Mouse (Mus musculus): ENCODE measurements around the gene Schip1. TPM values are rescaled to one million over a fixed set of nuclear protein-coding genes. Genes with fewer than 3 reads are reported as not detected.
A peak's percentile ranks its signal among the peaks of the same experiment; 100 is the strongest.

The Schip1 gene
- polyA plus RNA-seq (2016; fragmentation: Nextera tagmentation; extraction: Ambion mirVana) = 49.3 and 86.4 TPM in 2 replicates

DNA sequence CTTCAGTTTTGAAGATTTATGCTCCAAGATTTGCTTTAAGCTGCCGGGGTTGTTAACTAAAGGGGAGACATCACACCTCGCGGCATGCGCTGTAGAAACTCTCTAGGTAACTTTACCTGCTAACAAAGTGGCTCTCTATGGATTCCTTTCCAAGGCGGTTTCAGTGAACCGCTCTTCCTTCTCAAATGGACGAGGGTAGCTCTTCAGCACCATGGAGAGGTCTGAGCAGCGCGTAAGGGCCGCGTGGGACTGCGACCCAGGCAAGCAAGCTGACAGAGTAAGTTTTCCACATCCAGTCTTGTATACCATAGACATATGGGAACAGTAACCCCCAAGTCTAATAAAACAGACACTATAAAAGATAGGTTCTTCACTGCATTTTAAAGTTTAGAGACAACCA is at the start of gene Schip1:
Gene Schip1, plus strand, starts transcription at position 72 of the 400 bp plus-strand sequence.
- Histone ChIP-seq H3K9me3 (no peaks in the 10 kb centered on the region), H3K4me1 (replicated peaks) (no peaks in the 10 kb centered on the region), H3K27me3 (ENCODE audit: insufficient read depth, poor library complexity, severe bottlenecking) (no peaks in the 10 kb centered on the region), H3K4me3 (no peak within 1 kb of the TSS), H3K27ac (no peak within 1 kb of the TSS), H3K36me3 (no peaks in the 10 kb centered on the region)
- WGBS = 39% methylated on average over 12 of the region's 12 CpGs
- DNase-seq (ENCODE audit: low spot score) = peak; percentile 44

- 55% methylated on average over 1 of the region's 1 CpGs for WGBS
- no peak for DNase-seq (ENCODE audit: low spot score)
- H3K27ac ChIP-seq = no peak overlapping the region
- no peaks in the 10 kb centered on the region for H3K4me1 ChIP-seq (replicated peaks)
- no peaks in the 10 kb centered on the region for H3K27me3 ChIP-seq (ENCODE audit: insufficient read depth, poor library complexity, severe bottlenecking)
- no peak overlapping the region for H3K4me3 ChIP-seq
- no peaks in the 10 kb centered on the region for H3K36me3 ChIP-seq
- H3K9me3 ChIP-seq = no peaks in the 10 kb centered on the region
Observed at GRCm38 (mm10) chr3:68015786-68016185, 48.8 kb upstream of the Schip1 start.

- H3K9me3 ChIP-seq = no peaks in the 10 kb centered on the region
- H3K27ac ChIP-seq = no peak overlapping the region
- WGBS = 50% methylated on average over 4 of the region's 4 CpGs
- H3K4me3 ChIP-seq = no peak overlapping the region
- no peaks in the 10 kb centered on the region for H3K36me3 ChIP-seq
- H3K4me1 ChIP-seq (replicated peaks) = no peaks in the 10 kb centered on the region
- no peak for DNase-seq (ENCODE audit: low spot score)
- H3K27me3 ChIP-seq (ENCODE audit: insufficient read depth, poor library complexity, severe bottlenecking) = no peaks in the 10 kb centered on the region
Observed at GRCm38 (mm10) chr3:68019401-68019800, 45.2 kb upstream of the Schip1 start.

DNA sequence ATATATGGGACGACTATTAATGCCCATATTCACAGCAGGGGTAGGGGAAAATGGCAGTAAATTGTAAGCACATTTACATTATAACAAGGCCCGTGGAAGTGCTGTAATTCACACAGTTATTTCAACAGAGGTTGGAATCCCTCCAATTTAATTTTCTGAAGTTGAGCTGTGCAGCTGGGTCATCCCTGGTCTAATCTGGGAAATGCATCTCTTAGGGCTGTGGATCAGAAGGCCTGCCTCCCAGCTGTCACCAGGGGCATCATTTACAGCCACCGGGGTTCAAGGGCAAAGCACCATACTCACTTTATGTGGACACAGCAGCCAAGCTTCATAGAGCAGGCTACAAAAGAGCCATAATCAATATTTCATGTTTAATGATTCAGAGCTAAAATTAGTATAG is 28.5 kb upstream of the Schip1 start:
- Histone ChIP-seq H3K4me1 (replicated peaks) (no peaks in the 10 kb centered on the region), H3K4me3 (no peak overlapping the region), H3K27ac (no peak overlapping the region), H3K36me3 (no peaks in the 10 kb centered on the region), H3K9me3 (no peaks in the 10 kb centered on the region), H3K27me3 (ENCODE audit: insufficient read depth, poor library complexity, severe bottlenecking) (no peaks in the 10 kb centered on the region)
- no peak for DNase-seq (ENCODE audit: low spot score)
- WGBS = 64% methylated on average over 3 of the region's 3 CpGs

DNA sequence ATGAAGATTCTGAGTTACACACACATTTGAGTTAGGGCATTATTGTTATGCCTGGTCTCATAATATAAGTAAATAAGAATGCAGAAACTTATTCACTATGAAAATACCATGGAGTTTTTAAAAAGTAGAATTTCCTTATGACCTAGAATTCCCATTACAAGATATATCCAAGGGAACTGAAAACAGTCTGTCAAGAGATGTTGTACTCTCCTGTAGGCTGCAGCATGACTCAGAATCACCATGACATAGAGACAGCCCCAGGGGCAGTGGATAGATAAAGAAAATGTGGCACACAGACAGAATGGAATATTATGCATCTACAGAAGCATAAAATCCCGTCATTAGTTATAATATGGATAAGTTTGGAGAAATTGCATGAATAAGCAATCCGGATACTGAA is 21.7 kb upstream of the Schip1 start:
- no peaks in the 10 kb centered on the region for H3K27me3 ChIP-seq (ENCODE audit: insufficient read depth, poor library complexity, severe bottlenecking)
- no peaks in the 10 kb centered on the region for H3K9me3 ChIP-seq
- H3K4me3 ChIP-seq = no peak overlapping the region
- no peak overlapping the region for H3K27ac ChIP-seq
- DNase-seq (ENCODE audit: low spot score) = no peak
- no peaks in the 10 kb centered on the region for H3K4me1 ChIP-seq (replicated peaks)
- 93% methylated on average over 2 of the region's 2 CpGs for WGBS
- H3K36me3 ChIP-seq = no peaks in the 10 kb centered on the region

DNA sequence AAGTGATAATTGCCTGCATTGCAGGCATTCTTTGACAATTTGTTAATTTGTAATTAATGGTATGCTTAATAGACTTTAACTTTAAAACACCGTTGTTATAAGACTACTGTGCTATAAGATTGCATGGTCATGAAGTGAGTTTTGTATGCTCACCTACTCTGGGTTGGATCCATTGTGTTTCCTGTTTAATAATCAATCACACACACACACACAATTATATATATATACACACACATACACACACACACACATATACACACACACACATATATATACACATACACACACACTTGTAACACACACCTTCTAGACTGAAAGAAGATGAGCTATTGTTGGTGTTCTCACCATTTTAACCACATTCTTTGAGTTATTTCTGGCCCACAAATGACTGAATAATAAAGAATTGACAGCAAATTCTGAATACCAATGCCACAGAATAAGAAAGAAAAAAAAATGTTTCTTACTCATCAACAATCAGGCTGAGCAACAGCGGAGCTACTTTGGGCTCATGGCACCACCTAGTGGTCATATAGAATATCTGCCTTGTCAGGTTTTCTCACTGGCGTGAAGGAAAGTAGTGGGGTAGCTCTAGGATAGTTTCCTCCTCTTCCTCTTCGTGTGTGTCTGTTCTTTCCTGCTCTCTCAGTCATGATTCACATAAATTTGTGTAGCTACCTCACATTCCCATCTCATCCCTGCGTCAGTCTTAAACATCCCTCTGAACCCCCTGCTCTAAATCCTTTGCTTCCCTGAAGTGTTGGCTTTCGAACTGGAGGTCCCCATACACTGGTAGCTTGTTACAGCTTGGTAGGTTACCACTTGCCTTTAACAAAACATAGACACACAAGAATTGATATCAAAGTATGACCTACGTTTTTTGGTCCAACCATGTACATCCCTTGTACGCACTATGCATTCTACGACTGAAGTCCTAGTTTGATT is 18.9 kb upstream of the Schip1 start:
- H3K27ac ChIP-seq = no peak overlapping the region
- 52% methylated on average over 9 of the region's 9 CpGs for WGBS
- no peak overlapping the region for H3K4me3 ChIP-seq
- H3K36me3 ChIP-seq = no peaks in the 10 kb centered on the region
- peaks cover 6% of the 10 kb centered on the region; the same call in 1 of the 2 replicates for H3K4me1 ChIP-seq (replicated peaks)
- H3K27me3 ChIP-seq (ENCODE audit: insufficient read depth, poor library complexity, severe bottlenecking) = no peaks in the 10 kb centered on the region
- H3K9me3 ChIP-seq = no peaks in the 10 kb centered on the region
- peak; percentile 43 for DNase-seq (ENCODE audit: low spot score)

GRCm38 (mm10) chr3:68053538-68053937 is 11.1 kb upstream of the Schip1 start:
- Histone ChIP-seq H3K9me3 (no peaks in the 10 kb centered on the region), H3K4me1 (replicated peaks) (peaks cover 6% of the 10 kb centered on the region; the same call in 1 of the 2 replicates), H3K27ac (no peak overlapping the region), H3K36me3 (no peaks in the 10 kb centered on the region), H3K4me3 (no peak overlapping the region), H3K27me3 (ENCODE audit: insufficient read depth, poor library complexity, severe bottlenecking) (no peaks in the 10 kb centered on the region; the same call in 1 of the 2 replicates)
- WGBS = 48% methylated on average over 2 of the region's 2 CpGs
- DNase-seq (ENCODE audit: low spot score) = no peak

GRCm38 (mm10) chr3:68055071-68055470 is 9.5 kb upstream of the Schip1 start:
- no peaks in the 10 kb centered on the region for H3K4me1 ChIP-seq (replicated peaks)
- 63% methylated on average over 13 of the region's 13 CpGs for WGBS
- H3K27me3 ChIP-seq (ENCODE audit: insufficient read depth, poor library complexity, severe bottlenecking) = no peaks in the 10 kb centered on the region; the same call in 1 of the 2 replicates

DNA sequence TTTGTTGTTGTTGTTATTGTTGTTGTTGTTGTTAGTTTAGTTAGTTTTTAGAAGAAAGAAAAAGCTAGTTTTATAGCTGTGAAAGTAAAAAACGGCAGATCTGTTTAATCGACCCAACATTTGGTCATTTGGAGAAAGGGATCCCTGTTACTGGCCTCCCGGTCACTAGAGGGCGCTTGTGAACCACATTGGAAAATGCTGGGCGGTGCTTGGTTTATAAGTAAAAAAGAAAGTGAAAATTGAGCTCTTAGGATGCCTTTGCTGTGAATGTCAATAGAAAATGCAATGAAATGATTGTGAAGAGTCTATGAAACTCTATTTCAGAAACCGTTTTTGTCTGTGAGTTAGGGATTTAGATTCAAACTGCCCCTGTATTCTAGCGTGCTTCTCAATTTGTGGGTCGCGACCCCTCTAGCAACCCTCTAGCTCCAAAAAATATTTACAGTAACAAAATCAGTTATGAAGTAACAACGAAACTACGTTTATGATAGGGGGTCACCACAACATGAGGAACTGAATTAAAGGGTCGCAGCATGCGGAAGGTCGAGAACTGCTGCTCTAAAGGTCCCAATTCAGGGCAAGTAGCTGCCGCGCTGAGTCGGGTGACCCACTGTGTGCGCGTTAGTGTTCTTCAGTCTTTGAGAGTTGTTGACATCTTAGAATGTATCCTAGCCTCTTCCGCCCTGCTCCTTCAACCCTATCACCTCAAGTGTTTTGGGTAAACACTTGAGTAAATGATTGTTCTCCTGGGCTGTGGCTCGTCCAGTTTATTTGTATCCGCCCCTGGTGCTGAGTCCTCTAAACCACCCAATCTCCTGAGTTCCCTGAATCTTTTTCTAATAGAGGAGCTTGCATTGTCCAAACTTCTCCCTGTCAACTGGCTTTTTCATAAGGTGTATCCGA is 8.0 kb upstream of the Schip1 start:
- no peak overlapping the region for H3K27ac ChIP-seq
- H3K9me3 ChIP-seq = no peaks in the 10 kb centered on the region
- no peaks in the 10 kb centered on the region for H3K36me3 ChIP-seq
- H3K4me3 ChIP-seq = peak overlapping the region; percentile 35
- DNase-seq (ENCODE audit: low spot score) = peak; percentile 57
- H3K4me1 ChIP-seq (replicated peaks) = no peaks in the 10 kb centered on the region
- H3K27me3 ChIP-seq (ENCODE audit: insufficient read depth, poor library complexity, severe bottlenecking) = no peaks in the 10 kb centered on the region; the same call in 1 of the 2 replicates
- 59% methylated on average over 23 of the region's 23 CpGs for WGBS

More at GRCm38 (mm10) chr3:68055071-68055470, 9.5 kb upstream of the Schip1 start:
- DNase-seq (ENCODE audit: low spot score) = no peak
- Histone ChIP-seq H3K9me3 (no peaks in the 10 kb centered on the region), H3K36me3 (no peaks in the 10 kb centered on the region), H3K4me3 (no peak overlapping the region), H3K27ac (no peak overlapping the region)

DNA sequence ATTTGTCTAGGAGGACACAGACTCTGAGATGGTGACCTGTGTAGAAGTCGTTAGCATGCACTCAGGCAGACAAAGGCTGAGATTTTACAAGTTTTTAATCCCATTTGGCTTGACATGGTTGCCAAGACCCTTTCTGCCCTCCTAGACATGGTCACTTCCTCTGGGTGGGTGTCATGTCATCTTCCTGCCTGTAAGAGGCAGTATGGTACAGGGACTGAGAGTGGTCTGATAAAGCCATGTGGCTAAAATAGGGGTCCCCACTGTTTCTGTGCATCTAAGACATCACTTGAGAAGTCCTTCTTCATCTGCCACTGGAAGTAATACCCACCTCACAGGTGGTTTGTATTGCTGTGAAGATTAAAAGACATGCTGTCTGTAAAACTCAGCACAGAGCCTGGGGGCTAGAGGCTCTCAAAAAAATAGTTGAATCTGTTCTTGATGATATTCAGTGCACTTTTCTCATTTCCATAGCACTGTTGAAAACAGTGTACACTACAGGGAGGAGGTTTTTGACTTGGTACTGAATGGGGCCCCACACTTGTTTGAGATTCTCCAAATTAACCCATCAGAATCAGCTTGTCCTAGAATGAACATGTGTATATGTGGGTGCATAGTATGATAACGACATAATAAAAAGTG is 5.3 kb upstream of the Schip1 start:
- H3K4me1 ChIP-seq (replicated peaks) = no peaks in the 10 kb centered on the region
- 52% methylated on average over 2 of the region's 2 CpGs for WGBS
- DNase-seq (ENCODE audit: low spot score) = peak; percentile 44
- no peak overlapping the region for H3K27ac ChIP-seq
- H3K27me3 ChIP-seq (ENCODE audit: insufficient read depth, poor library complexity, severe bottlenecking) = no peaks in the 10 kb centered on the region; the same call in 1 of the 2 replicates
- H3K36me3 ChIP-seq = no peaks in the 10 kb centered on the region
- H3K4me3 ChIP-seq = no peak overlapping the region
- H3K9me3 ChIP-seq = no peaks in the 10 kb centered on the region

DNA sequence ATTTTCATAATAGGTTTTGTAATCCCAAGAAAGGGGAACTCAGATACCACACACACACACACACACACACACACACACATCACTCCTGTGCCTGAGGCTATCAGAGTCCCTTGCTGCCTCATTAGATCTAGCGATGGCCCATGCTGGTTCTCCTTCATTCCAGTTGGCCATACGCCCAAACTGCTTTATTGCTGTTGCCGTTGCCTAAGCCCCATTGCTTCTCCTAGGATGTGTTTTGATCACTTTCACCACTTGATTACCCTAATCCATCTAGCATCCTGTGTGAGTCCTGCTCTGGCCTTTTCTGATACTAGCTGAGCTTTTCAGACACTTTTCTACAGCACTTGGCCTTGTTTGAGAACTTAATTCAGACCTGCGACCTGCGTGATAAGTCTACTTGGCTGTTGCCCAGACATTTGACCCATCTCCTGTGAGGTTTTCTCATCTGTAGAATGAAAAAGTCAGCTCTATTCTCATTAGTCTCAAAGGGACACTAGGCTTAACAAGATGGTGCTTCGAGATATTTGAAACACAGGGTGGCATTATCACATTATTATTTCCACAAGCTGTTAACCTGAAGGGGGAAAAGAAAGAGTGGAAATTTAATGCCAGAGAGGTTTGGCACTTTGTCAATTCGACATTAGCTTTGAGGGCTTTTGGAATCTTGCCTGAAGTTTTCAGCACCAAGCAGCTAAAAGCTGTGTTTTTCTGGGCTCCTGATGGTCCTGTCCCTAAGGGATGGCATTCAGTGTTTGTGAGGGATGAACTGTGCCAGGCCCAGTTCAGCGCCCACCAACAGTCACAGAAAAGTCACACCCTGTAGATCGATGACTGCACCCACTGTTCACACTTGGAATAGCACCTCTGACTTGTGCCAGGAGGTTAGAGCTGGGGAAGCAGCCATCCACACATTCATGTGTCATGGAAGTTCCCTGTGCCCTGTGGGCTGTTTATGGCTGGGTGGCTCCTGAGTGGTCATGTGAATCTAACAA is 7.1 kb downstream of the Schip1 start:
- no peak overlapping the region for H3K4me3 ChIP-seq
- no peaks in the 10 kb centered on the region for H3K4me1 ChIP-seq (replicated peaks)
- H3K9me3 ChIP-seq = no peaks in the 10 kb centered on the region
- H3K36me3 ChIP-seq = no peaks in the 10 kb centered on the region
- H3K27me3 ChIP-seq (ENCODE audit: insufficient read depth, poor library complexity, severe bottlenecking) = no peaks in the 10 kb centered on the region
- no peak for DNase-seq (ENCODE audit: low spot score)
- no peak overlapping the region for H3K27ac ChIP-seq
- 88% methylated on average over 9 of the region's 9 CpGs for WGBS
